Mouse (Mus musculus) liver, postnatal 0 days (tissue): ENCODE results near the gene Ssu72. TPM values are rescaled to one million over a fixed set of nuclear protein-coding genes. Genes with fewer than 3 reads are reported as not detected.

Experiments used
- ATAC-seq: fragments of 200-750 bp; cut with Nextera tagmentation; 2 replicates; pipeline ENCODE4 v1.8.0; 2017; ENCODE audit warnings: mild to moderate bottlenecking, moderate library complexity
- DNase-seq: peaks from one replicate; pipeline ENCODE4 v3.0.0-alpha.2; 2016
- H3K27ac ChIP-seq: fragments of 300-500 bp; sonication (generic); 2 replicates; pipeline ENCODE4 v1.5.1; 2014; ENCODE audit warnings: antibody characterized with exemption, moderate library complexity, mild to moderate bottlenecking, low read depth
- H3K27me3 ChIP-seq: fragments of 300-500 bp; sonication (generic); 2 replicates; pipeline ENCODE4 v1.6.1; 2014; ENCODE audit warnings: low read length, control low read depth, mixed read lengths; ENCODE audit not compliant: insufficient read depth
- H3K36me3 ChIP-seq: fragments of 300-500 bp; sonication (generic); replicated peaks from 2 replicates; pipeline ENCODE4 v1.6.1; 2014; ENCODE audit warnings: mild to moderate bottlenecking, control low read depth, low read length, moderate library complexity, mixed read lengths; ENCODE audit not compliant: insufficient read depth
- H3K4me1 ChIP-seq: fragments of 300-500 bp; sonication (generic); 2 replicates; pipeline ENCODE4 v1.6.1; 2014; ENCODE audit warnings: antibody characterized with exemption, mild to moderate bottlenecking, control low read depth; ENCODE audit not compliant: insufficient read depth
- H3K4me2 ChIP-seq: fragments of 300-500 bp; sonication (generic); 2 replicates; pipeline ENCODE4 v1.6.1; 2014; ENCODE audit warnings: low read depth, mild to moderate bottlenecking, low read length, moderate library complexity, mixed read lengths
- H3K4me3 ChIP-seq: fragments of 300-500 bp; sonication (generic); 2 replicates; pipeline ENCODE4 v1.5.1; 2014; ENCODE audit warnings: low read depth, low read length
- H3K9ac ChIP-seq: fragments of 300-500 bp; sonication (generic); replicated peaks from 2 replicates; pipeline ENCODE4 v1.6.1; 2014; ENCODE audit warnings: mild to moderate bottlenecking, moderate library complexity
- H3K9me3 ChIP-seq: fragments of 300-500 bp; sonication (generic); 2 replicates; pipeline ENCODE4 v1.6.1; 2016; ENCODE audit warnings: mild to moderate bottlenecking, control low read depth, low read length, mixed read lengths
- CTCF ChIP-seq: sonication (generic); IDR thresholded peaks from 2 replicates; pipeline ENCODE4 v1.5.1; 2016; ENCODE audit warnings: antibody characterized with exemption, low read depth
- EP300 ChIP-seq: IDR thresholded peaks from 2 replicates; pipeline ENCODE4 v1.6.1; 2016; ENCODE audit warnings: antibody characterized with exemption, low read depth, mild to moderate bottlenecking
- WGBS: fragments of 180-500 bp; shearing (Covaris S2); extraction: QIAGEN DNeasy Blood & Tissue Kit; methylation state at CpG from one replicate; pipeline ENCODE4 v1.1.7; 2014; ENCODE audit not compliant: insufficient replicate concordance; 5-methylcytosine and 5-hydroxymethylcytosine counted together
- polyA plus RNA-seq: library from polyadenylated mRNA; unstranded; fragments of >200 nt; fragmentation: Nextera tagmentation; extraction: Ambion mirVana; gene quantifications from 2 replicates; pipeline ENCODE4 v1.2.1, GENCODE M21; 2015

The Ssu72 gene
- polyA plus RNA-seq, 1 experiment from 2014 or later, result 66.6 TPM

DNA sequence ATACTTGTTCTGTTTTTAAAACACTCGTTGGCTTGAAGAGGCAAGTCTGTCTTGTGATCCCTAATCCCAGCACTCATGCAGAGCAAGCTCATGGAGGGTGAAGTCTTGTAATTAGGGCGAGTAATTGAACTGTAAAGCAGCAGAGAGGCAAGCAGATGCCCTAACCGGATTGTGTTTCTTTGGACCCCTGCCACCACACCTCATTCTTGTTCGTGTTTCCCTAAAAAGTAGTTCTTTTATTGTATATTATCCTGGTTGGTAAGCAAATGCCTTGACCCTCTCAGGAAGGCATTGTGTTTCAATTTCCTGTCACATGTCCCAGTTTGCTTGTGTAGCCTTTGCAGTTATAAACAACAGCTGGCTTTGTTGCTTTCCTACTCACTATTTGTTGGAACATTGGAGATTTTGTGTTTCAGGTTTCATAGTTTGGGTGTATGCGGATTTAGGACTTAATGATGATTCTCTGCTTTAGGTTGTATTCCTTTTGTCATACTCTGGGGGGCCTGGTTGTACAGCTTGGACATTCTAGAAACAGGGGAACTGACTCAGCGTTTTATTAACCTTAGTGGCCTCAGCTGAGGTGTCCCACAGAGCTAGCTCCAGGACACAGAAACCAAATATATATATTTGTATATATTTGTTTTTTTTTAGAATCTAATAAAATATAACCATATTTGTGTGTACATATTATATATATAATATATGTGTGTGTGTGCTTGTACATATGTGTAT is 6.1 kb downstream of the Ssu72 start:
- ATAC-seq, result peak; percentile 35
- no peak overlapping the region for H3K4me3 ChIP-seq
- no peak overlapping the region for H3K4me2 ChIP-seq
- TF ChIP-seq CTCF (no peak), EP300 (no peak)
- peaks cover 7% of the 10 kb centered on the region for H3K36me3 ChIP-seq
- H3K9ac ChIP-seq, result peak overlapping the region; percentile 16; the same call in 1 of the 2 replicates
- no peaks in the 10 kb centered on the region for H3K9me3 ChIP-seq
- H3K4me1 ChIP-seq, result peaks cover 7% of the 10 kb centered on the region; the same call in 1 of the 2 replicates
- DNase-seq, result no peak
- WGBS, result 52% methylated on average over 6 of the region's 6 CpGs
- no peaks in the 10 kb centered on the region for H3K27me3 ChIP-seq
- H3K27ac ChIP-seq, result peak overlapping the region; percentile 49; the same call in 1 of the 2 replicates

DNA sequence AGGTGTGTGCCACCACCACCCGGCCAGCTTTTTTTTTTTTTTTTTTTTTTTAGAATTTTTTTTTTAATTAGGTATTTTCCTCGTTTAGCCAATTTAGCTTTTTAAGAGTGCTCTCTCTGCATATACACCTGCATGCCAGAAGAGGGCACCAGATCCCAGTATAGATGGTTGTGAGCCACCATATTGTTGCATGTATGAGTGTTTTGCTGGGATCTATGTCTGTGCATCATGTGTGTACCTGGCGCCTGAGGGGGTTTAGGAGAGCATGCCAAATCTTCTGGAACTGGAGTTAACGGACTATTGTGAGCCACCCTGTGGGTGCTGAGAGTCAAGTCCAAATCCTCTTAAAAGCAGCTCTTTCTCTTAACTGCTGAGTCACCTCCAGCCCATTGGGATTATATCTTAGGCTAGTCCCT is 17.1 kb downstream of the Ssu72 start:
- H3K27ac ChIP-seq, result no peak overlapping the region
- H3K36me3 ChIP-seq, result peaks cover 22% of the 10 kb centered on the region
- ATAC-seq (peak; percentile 53; the same call in 1 of the 2 replicates), DNase-seq (no peak)
- no peaks in the 10 kb centered on the region for H3K9me3 ChIP-seq
- no peaks in the 10 kb centered on the region for H3K4me1 ChIP-seq
- H3K4me3 ChIP-seq, result no peak overlapping the region
- H3K27me3 ChIP-seq, result no peaks in the 10 kb centered on the region
- TF ChIP-seq EP300 (no peak), CTCF (peak; percentile 75)
- 57% methylated on average over 4 of the region's 4 CpGs for whole genome bisulfite sequencing
- H3K4me2 ChIP-seq, result no peak overlapping the region
- no peak overlapping the region for H3K9ac ChIP-seq

DNA sequence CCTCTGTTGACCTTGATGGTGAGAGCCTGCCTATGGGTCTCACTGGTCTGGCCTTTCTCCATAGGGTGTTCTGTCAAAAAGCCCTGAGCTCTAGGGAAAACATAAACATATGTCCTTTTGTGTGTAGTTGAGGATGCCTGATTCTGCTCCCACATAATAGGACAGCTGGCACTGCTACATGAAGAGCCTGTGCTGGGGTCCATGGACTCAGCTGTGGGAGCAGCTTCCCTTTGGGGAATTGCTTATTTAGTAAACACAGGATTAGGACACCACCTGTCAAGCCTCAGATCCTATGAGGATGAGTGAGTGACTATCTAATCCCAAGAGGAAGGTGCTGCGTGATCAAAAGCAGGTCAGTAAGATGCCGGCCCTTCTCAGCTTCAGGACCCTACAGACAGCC is 23.4 kb downstream of the Ssu72 start:
- Histone ChIP-seq H3K27ac (no peak overlapping the region), H3K9ac (no peak overlapping the region), H3K36me3 (peaks cover 14% of the 10 kb centered on the region), H3K4me2 (no peak overlapping the region), H3K4me3 (no peak overlapping the region), H3K4me1 (no peaks in the 10 kb centered on the region), H3K27me3 (no peaks in the 10 kb centered on the region), H3K9me3 (no peaks in the 10 kb centered on the region)
- TF ChIP-seq EP300, result no peak
- TF ChIP-seq CTCF, result no peak
- ATAC-seq, result no peak
- DNase-seq, result no peak
- 84% methylated on average over 2 of the region's 2 CpGs for WGBS

DNA sequence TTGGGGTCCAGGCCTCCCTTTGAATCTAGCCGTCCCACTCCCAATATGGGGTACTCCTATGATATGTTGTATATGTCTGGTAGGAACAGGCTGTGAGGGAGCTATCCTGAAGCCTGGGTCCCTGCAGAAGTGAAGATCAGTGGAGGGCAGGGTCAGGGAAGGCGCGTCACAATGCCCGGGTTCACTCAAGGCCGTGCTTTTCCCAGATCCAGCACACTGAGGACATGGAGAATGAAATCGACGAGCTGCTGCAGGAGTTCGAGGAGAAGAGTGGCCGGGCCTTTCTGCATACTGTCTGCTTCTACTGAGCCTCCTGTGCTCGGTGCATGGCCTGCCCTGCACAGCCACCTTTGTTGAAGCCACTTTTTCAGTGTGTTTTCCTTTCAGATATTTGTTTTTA is 28.7 kb downstream of the Ssu72 start:
- DNase-seq, result no peak
- peaks cover 4% of the 10 kb centered on the region for H3K36me3 ChIP-seq
- no peak for ATAC-seq
- no peak overlapping the region for H3K4me3 ChIP-seq
- H3K27me3 ChIP-seq, result no peaks in the 10 kb centered on the region
- H3K4me2 ChIP-seq, result no peak overlapping the region
- H3K9ac ChIP-seq, result no peak overlapping the region
- WGBS, result 73% methylated on average over 10 of the region's 10 CpGs
- peak overlapping the region; percentile 55 for H3K27ac ChIP-seq
- peaks cover 11% of the 10 kb centered on the region for H3K4me1 ChIP-seq
- TF ChIP-seq CTCF (no peak), EP300 (no peak)
- no peaks in the 10 kb centered on the region for H3K9me3 ChIP-seq

DNA sequence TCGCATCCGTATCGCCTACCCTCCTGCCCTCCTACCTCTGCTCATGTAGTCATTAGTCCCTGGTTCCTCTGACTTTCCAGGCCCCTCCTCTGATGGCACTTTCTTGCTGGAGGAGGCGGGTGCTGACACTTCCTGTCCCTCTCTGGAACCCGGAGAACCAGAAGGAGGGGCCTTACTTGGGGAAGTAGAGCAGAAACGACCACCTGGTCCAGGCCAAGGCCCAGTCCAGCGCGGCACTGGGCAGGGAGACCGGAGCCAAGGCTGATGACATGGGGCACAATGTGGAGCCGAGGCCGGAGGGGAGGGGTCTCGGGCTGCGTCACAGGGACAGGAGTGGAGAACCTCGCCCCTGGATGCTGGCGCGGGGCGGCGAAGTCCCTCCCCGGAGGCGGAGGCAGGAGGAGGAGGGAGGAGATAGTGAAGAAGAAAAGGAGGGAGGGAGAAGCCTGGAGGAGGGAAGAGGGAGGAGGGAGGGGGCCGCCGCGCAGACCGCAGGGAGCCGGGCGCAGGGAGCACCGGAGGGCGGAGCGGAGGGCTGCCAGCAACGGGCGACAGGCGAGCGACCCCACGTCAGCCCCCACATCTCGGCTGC is 29.8 kb downstream of the Ssu72 start, which contains the start of gene Tmem240:
TSS of gene Tmem240 (plus strand) at position 451 of the 592 bp plus-strand sequence.
- H3K4me1 ChIP-seq, result peaks cover 11% of the 10 kb centered on the region
- H3K9me3 ChIP-seq, result no peaks in the 10 kb centered on the region
- WGBS, result 1% methylated on average over 29 of the region's 35 CpGs
- DNase-seq (peak; percentile 77), ATAC-seq (peak; percentile 79)
- H3K36me3 ChIP-seq, result peaks cover 4% of the 10 kb centered on the region
- peak within 1 kb of the TSS; percentile 74 for H3K9ac ChIP-seq
- peak within 1 kb of the TSS; percentile 94 for H3K4me2 ChIP-seq
- TF ChIP-seq CTCF, result no peak
- peak within 1 kb of the TSS; percentile 55 for H3K27ac ChIP-seq
- no peaks in the 10 kb centered on the region for H3K27me3 ChIP-seq
- H3K4me3 ChIP-seq, result peak within 1 kb of the TSS; percentile 77

DNA sequence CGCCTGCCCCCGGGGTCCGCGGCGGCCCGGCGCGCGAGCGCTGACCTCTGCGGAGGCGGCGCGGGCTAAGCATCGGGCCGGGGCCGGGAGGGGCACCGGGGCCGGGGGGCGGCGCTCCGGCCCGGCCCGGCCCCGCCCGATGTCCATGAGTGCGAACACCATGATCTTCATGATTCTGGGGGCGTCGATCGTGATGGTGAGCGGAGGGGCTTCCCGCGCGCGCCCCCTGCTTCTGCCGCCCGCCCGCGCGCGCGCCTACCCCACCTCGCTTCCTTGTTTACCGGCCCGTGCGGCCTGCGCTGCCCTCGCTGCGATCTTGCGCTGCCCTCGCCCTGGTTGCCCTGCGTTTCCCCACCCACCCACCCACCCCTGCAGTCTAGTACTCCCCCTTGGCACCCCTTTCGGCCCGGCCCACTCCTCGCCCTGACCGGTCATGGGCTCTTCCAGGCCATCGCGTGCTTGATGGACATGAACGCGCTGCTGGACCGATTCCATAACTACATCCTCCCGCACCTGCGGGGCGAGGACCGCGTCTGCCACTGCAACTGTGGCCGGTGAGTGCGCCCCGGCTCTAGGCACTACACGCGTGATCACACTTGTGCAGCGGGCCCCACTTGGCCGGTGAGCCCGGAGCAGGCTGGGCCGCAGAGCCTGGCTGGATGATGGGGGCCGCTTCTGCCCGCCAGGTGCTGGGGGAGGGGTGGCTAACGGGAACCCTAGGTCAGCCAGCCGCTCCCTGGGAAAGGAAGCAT is 30.5 kb downstream of the Ssu72 start:
- ATAC-seq (peak; percentile 65), DNase-seq (peak; percentile 25)
- Histone ChIP-seq H3K27ac (peak overlapping the region; percentile 55), H3K4me1 (peaks cover 11% of the 10 kb centered on the region), H3K9me3 (no peaks in the 10 kb centered on the region), H3K36me3 (peaks cover 4% of the 10 kb centered on the region), H3K4me2 (peak overlapping the region; percentile 94), H3K9ac (peak overlapping the region; percentile 74), H3K27me3 (no peaks in the 10 kb centered on the region), H3K4me3 (peak overlapping the region; percentile 77)
- 1% methylated on average over 75 of the region's 79 CpGs for WGBS
- no peak for TF ChIP-seq CTCF
- no peak for TF ChIP-seq EP300
